Mouse (Mus musculus) erythroblast, embryonic 14.5 days (primary cell): ENCODE measurements around the gene Atp1a4.

ENCODE experiments used
- GATA1 ChIP-seq: IDR thresholded peaks from 2 replicates; pipeline ENCODE4 v1.6.1; 2012; ENCODE audit warnings: low read length, inconsistent platforms, mixed read lengths
- TAL1 ChIP-seq: IDR thresholded peaks from 3 replicates; pipeline ENCODE4 v1.6.1; 2012; ENCODE audit warnings: low read length, inconsistent platforms, mixed read lengths

GRCm38 (mm10) chr1:172284221-172284620, 26.0 kb upstream of the Atp1a4 start:
- TF ChIP-seq GATA1 (no peak), TAL1 (no peak)
